Mouse (Mus musculus) mouse embryonic stem cell (cell line): ENCODE data around the gene Rnf126.

Source experiments
- in situ Hi-C, 2 experiments: fragments of 300-500 bp; cut with MboI; formaldehyde crosslinking; loops; 1 replicate in 1 of 2; 3 replicates in 1 of 2; pipeline ENCODE4 v1.14.3; 2019 to 2020; ENCODE audit warnings: low sequenced_read_pairs in 2 of 2, low pct_unique_long_range_greater_than_20kb in 1 of 2, mixed read lengths in 1 of 2; ENCODE audit not compliant: unreplicated experiment in 1 of 2

Rnf126 gene

GRCm38 (mm10) chr10:79766508-79767325, at the start of gene Rnf126:
Gene Rnf126, minus strand, starts transcription at chr10:79766952.
- in situ Hi-C loops: no loop called here

- in situ Hi-C loops: no loop called here
These were observed 49.1 kb upstream of the Rnf126 start for GRCm38 (mm10) chr10:79815671-79816494.

DNA sequence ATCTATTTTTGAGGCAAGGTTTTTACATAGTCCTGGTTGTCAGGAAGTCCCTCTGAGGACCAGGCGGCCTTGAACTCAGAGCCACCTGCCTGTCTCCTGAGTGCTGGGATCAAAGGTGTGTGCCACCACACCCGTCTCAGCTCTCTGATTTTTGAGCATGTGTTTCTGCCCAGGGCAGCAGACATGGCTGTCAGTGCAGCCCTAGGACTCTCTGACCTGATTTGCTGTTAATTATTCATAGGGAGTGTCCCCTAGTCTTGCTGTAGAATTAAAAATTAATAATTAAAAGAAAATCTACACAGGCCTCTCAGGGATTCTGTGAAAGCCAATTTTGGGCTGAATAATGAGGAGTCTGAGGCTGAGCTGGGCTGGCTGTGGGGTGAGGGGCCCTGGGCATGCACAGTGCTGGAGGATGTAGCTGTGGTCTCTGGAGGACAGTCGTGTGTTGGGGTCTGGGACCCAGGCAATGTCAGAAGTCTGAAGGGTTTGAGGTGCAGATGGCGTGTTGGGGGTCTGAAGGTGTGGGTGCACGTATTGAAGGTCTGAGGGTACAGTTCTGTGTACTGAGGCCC, 47.6 kb upstream of the Rnf126 start:
- in situ Hi-C loops: no loop called here

- in situ Hi-C loops: no loop called here
These were observed 45.2 kb upstream of the Rnf126 start for GRCm38 (mm10) chr10:79811736-79812637.

- in situ Hi-C loops: no loop called here
These were observed 42.0 kb upstream of the Rnf126 start for GRCm38 (mm10) chr10:79808728-79809127.

- in situ Hi-C loops: no loop called here
These were observed 41.1 kb upstream of the Rnf126 start for GRCm38 (mm10) chr10:79807826-79808225.

DNA sequence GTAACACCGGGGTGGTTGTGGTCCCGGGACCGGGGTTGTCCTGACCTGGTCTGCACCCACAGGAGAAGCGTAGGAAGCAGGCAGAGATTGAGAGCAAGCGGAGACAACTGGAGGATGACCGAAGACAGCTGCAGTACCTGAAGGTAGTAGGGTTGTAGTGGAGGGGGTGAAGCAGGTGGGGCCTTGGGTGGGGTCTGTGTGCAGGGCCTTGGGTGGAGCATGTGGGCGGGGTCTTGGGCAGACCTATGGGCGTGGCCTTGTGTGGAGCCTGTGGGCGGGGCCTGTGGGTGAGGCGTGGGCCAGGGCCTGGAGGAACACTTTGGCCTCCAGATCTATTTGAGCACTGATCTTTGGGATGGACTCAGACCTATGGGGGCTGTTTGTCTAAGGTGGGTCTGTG, 40.2 kb upstream of the Rnf126 start:
- in situ Hi-C loops: no loop called here

- in situ Hi-C loops: no loop called here
These were observed 39.6 kb upstream of the Rnf126 start for GRCm38 (mm10) chr10:79806331-79806730.

DNA sequence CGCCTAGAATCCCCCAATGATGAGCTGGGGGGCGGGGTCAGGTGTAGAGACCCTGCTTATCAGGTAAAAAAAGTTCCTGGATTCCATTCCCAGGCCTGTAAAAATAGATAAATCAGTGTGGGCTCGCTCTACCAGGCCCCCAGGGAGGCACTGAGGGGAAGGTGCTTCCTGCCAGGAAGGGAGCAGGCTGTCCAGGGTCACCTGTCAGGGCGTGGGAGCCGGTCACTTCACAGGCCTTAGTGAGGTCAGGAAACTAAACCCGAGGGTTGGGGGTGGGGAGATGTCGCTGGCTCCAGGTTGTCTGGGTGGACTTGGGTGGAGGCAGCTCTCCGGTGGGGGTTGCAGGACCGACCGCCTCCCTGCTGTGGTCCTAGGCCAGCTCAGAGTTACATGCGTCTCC, 38.9 kb upstream of the Rnf126 start:
- in situ Hi-C loops: no loop called here

- in situ Hi-C loops: no loop called here
These were observed 37.1 kb upstream of the Rnf126 start for GRCm38 (mm10) chr10:79803716-79804323.

DNA sequence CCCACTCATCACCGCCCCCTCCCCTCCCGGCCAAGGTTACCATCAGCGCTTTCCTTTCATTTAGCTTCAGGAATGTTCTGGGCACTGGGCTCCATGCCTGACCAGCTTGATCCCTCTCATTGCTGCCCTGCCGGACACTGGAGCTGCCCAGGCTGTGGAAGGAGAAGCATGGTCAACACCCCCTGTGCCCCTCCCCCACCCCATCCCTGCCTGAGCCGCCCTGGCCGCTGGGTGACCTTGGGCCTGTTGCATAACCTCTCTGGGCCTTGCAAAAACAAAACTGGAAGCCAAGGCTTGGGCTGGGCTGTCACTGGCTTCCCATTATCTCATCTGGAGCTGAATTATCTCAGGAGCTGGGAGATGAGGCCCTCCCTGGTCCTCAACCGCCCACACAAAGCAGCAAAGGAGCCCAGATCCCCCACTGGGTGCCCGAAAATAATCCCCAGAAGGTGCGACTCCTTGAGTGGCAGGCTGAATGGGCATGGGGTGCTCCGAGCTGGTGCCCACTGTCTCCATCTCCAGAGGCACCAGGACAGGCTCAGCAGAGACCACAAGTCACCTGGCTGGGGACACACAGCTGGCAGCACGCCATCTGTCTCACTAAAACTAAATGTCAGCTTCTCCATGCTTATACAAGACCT, 35.7 kb upstream of the Rnf126 start:
- in situ Hi-C loops: no loop called here

DNA sequence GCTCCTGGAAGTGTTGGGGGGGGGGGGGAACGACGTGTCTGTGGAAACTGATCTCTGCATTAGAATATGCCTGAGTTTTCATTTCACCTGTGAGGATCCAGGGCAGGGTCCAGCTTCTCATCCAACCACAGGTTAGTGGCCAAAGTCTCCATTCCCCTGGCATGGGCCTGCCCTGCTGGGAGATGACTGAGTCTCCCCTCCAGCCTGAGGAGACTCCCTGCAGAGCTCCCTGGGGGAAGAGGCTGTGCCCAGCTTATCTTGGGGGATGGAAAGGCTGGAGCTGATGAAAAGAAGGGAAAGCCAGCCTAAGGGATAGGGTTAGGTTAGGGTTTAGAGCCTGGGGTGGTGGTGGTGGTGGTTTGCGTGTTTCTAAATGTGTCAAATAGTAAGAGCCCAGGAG, 35.1 kb upstream of the Rnf126 start:
- in situ Hi-C loops: no loop called here

- in situ Hi-C loops: no loop called here
These were observed 33.8 kb upstream of the Rnf126 start for GRCm38 (mm10) chr10:79800508-79800907.

- in situ Hi-C loops: no loop called here
These were observed 31.7 kb upstream of the Rnf126 start for GRCm38 (mm10) chr10:79798289-79798928.

- in situ Hi-C loops: no loop called here
These were observed 30.6 kb upstream of the Rnf126 start for GRCm38 (mm10) chr10:79797326-79797725.

GRCm38 (mm10) chr10:79795905-79796304, 29.2 kb upstream of the Rnf126 start:
- in situ Hi-C loops: no loop called here

GRCm38 (mm10) chr10:79794491-79794931, 27.8 kb upstream of the Rnf126 start:
- in situ Hi-C loops: no loop called here
